Mouse (Mus musculus) colon, adult 2 months (tissue): ENCODE data around the gene Dnah7c. TPM values are rescaled to one million over a fixed set of nuclear protein-coding genes. Genes with fewer than 3 reads are reported as not detected.

ENCODE experiments used
- polyA plus RNA-seq: library from polyadenylated mRNA; depleted of rRNA; stranded (reverse); fragments of >200 nt; gene quantifications from 2 replicates; pipeline ENCODE4 v1.2.3, GENCODE M21; 2012; rRNA removed

Gene Dnah7c
- polyA plus RNA-seq: not detected in 2 replicates

DNA sequence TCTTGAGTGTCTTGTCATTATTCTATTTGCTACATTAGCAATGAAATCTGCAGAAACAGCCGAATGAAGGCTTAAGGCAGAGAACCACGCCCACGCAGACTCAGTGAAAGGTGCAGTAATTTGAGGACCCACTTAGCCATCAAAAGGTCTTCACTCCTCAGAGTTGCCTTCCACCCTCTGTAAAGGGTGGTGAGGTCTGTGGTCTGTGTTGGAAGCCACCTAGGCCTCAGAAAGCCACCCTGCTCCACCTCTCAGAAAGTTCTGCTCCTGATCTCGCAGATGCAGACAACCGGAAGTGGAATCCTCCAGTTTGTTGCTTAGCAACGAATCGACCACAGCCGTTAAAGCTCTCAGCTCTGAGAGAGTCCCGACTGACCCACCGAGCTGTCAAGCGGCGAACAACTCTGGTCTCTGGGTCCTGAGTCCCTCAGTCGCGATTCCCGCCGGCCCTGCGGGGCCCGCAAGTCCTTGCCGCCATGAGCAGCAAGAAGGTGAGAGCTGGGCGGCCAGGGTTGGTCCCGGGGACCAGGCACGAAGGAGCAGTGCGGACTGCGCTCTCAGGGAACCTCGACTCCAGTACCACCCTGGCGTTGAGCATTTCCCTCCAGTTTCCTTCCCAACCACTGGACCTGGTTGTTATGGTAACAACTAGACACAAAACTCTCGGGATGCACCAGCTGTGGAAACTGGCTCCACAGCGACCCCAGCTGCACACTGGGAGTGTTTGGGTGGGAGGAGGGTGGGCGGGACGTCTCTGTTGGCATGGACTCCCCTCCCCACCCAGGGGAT is at the start of gene Dnah7c:
Dnah7c (plus strand) TSS at position 456 of the 789 bp plus-strand sequence.

